Mouse (Mus musculus): ENCODE results near the gene Nrde2.

GRCm38 (mm10) chr12:100075715-100076114 lies 83.7 kb downstream of the Nrde2 start:
- TF ChIP-seq CTCF (IDR thresholded peaks at IDR 0.05; ENCODE audit: borderline replicate concordance, control insufficient read depth, extremely low read depth, insufficient read depth, low read length, poor library complexity) (no peak), POLR2A (IDR thresholded peaks at IDR 0.05; ENCODE audit: control insufficient read depth, extremely low read depth, insufficient read depth, low read length, poor library complexity) (no peak)

Data from thymus, adult 2 months (tissue).